Mouse (Mus musculus) heart, embryonic 13.5 days (tissue): ENCODE results near the gene Trio. TPM values are rescaled to one million over a fixed set of nuclear protein-coding genes. Genes with fewer than 3 reads are reported as not detected.
A peak's percentile ranks its signal among the peaks of the same experiment; 100 is the strongest.

Source experiments
- ATAC-seq: fragments of 200-750 bp; cut with Nextera tagmentation; 2 replicates; pipeline ENCODE4 v1.8.0; 2017; ENCODE audit warnings: moderate TSS enrichment; ENCODE audit not compliant: insufficient number of reproducible peaks, low FRiP score, low TSS enrichment; ENCODE audit errors: extremely low read depth
- H3K27ac ChIP-seq: fragments of 300-500 bp; sonication (generic); replicated peaks from 2 replicates; pipeline ENCODE4 v1.5.1; 2015; ENCODE audit warnings: moderate library complexity, mild to moderate bottlenecking, inconsistent platforms
- H3K27me3 ChIP-seq: fragments of 300-500 bp; sonication (generic); replicated peaks from 2 replicates; pipeline ENCODE4 v1.6.1; 2015; ENCODE audit warnings: mild to moderate bottlenecking, inconsistent platforms
- H3K36me3 ChIP-seq: fragments of 300-500 bp; sonication (generic); 2 replicates; pipeline ENCODE4 v1.6.1; 2015; ENCODE audit warnings: mild to moderate bottlenecking, inconsistent platforms
- H3K4me1 ChIP-seq: fragments of 300-500 bp; sonication (generic); 2 replicates; pipeline ENCODE4 v1.6.1; 2015; ENCODE audit warnings: inconsistent platforms
- H3K4me2 ChIP-seq: fragments of 300-500 bp; sonication (generic); 2 replicates; pipeline ENCODE4 v1.6.1; 2015; ENCODE audit warnings: inconsistent platforms, mild to moderate bottlenecking, moderate library complexity
- H3K4me3 ChIP-seq: fragments of 300-500 bp; sonication (generic); 2 replicates; pipeline ENCODE4 v1.5.1; 2015; ENCODE audit warnings: moderate library complexity, mild to moderate bottlenecking, inconsistent platforms
- H3K9ac ChIP-seq: fragments of 300-500 bp; sonication (generic); 2 replicates; pipeline ENCODE4 v1.6.1; 2015; ENCODE audit warnings: inconsistent platforms, mild to moderate bottlenecking, moderate library complexity
- H3K9me3 ChIP-seq: fragments of 300-500 bp; sonication (generic); 2 replicates; pipeline ENCODE4 v1.6.1; 2016; ENCODE audit warnings: inconsistent platforms
- WGBS: fragments of 180-500 bp; shearing (Covaris S2); methylation state at CpG from one replicate; pipeline ENCODE4 v1.1.7; 2015; ENCODE audit warnings: mixed read lengths; 5-methylcytosine and 5-hydroxymethylcytosine counted together
- polyA plus RNA-seq: library from polyadenylated mRNA; unstranded; fragments of >200 nt; fragmentation: Nextera tagmentation; extraction: Ambion mirVana; gene quantifications from 2 replicates; pipeline ENCODE4 v1.2.1, GENCODE M21; 2015

Gene Trio
- polyA plus RNA-seq, 1 experiment from 2014 or later: 17.5 TPM

GRCm38 (mm10) chr15:27967128-27967876 is 58.3 kb downstream of the Trio start:
- no peak for ATAC-seq
- H3K36me3 ChIP-seq: no peaks in the 10 kb centered on the region
- no peak overlapping the region for H3K4me3 ChIP-seq
- peak overlapping the region; percentile 24; the same call in 1 of the 2 replicates for H3K9ac ChIP-seq
- H3K9me3 ChIP-seq: no peaks in the 10 kb centered on the region
- H3K27me3 ChIP-seq: no peaks in the 10 kb centered on the region
- H3K27ac ChIP-seq: no peak overlapping the region
- no peak overlapping the region for H3K4me2 ChIP-seq
- 63% methylated on average over 14 of the region's 14 CpGs for WGBS
- peaks cover 58% of the 10 kb centered on the region for H3K4me1 ChIP-seq

- no peak for ATAC-seq
- H3K9ac ChIP-seq: no peak overlapping the region
- WGBS: 43% methylated on average over 6 of the region's 6 CpGs
- H3K4me3 ChIP-seq: no peak overlapping the region
- no peaks in the 10 kb centered on the region for H3K9me3 ChIP-seq
- peaks cover 79% of the 10 kb centered on the region for H3K4me1 ChIP-seq
- no peak overlapping the region for H3K27ac ChIP-seq
- no peak overlapping the region for H3K4me2 ChIP-seq
- no peaks in the 10 kb centered on the region for H3K36me3 ChIP-seq
- no peaks in the 10 kb centered on the region for H3K27me3 ChIP-seq
Measured at GRCm38 (mm10) chr15:27964877-27965276, 60.8 kb downstream of the Trio start.

GRCm38 (mm10) chr15:27963506-27963905 is 62.1 kb downstream of the Trio start:
- Histone ChIP-seq H3K9ac (no peak overlapping the region), H3K4me2 (no peak overlapping the region), H3K36me3 (no peaks in the 10 kb centered on the region), H3K27me3 (no peaks in the 10 kb centered on the region), H3K27ac (no peak overlapping the region), H3K9me3 (no peaks in the 10 kb centered on the region), H3K4me1 (peaks cover 91% of the 10 kb centered on the region), H3K4me3 (no peak overlapping the region)
- 75% methylated on average over 2 of the region's 2 CpGs for whole genome bisulfite sequencing
- ATAC-seq: no peak

DNA sequence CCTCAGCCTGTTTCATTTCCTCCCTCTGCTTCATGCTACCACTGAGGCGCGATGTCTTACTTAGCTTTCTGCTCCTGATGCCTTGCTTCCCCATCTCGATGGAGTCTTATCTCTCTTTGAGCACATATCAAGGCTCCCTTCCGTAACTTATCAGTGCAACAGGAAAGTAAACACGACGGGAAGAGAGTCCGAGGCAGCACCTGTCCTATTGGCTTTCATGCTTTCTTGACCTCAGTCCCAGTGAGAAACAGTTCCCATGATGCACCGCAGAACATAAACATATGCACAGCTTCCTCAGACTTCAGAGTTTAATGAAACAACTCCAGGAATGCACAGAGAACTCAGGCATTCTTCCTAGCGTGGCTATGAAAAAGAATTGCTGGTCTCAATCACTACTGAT is 65.0 kb downstream of the Trio start:
- no peaks in the 10 kb centered on the region for H3K9me3 ChIP-seq
- 0 out of 2 replicates have a peak overlapping the region, but pooled peaks have one; percentile 6 for H3K9ac ChIP-seq
- no peak overlapping the region for H3K4me3 ChIP-seq
- no peak for ATAC-seq
- H3K27ac ChIP-seq: no peak overlapping the region
- H3K27me3 ChIP-seq: no peaks in the 10 kb centered on the region
- peak overlapping the region; percentile 23 for H3K4me2 ChIP-seq
- no peaks in the 10 kb centered on the region for H3K36me3 ChIP-seq
- peaks cover 89% of the 10 kb centered on the region for H3K4me1 ChIP-seq
- WGBS: 23% methylated on average over 9 of the region's 9 CpGs

GRCm38 (mm10) chr15:27957867-27958266 is 67.8 kb downstream of the Trio start:
- Histone ChIP-seq H3K9ac (no peak overlapping the region; the same call in 1 of the 2 replicates), H3K9me3 (no peaks in the 10 kb centered on the region), H3K36me3 (no peaks in the 10 kb centered on the region), H3K4me2 (no peak overlapping the region), H3K4me1 (peaks cover 89% of the 10 kb centered on the region), H3K27ac (0 out of 2 replicates have a peak overlapping the region, but pooled peaks have one; percentile 21), H3K4me3 (no peak overlapping the region), H3K27me3 (no peaks in the 10 kb centered on the region)
- 67% methylated on average over 9 of the region's 9 CpGs for WGBS
- no peak for ATAC-seq

DNA sequence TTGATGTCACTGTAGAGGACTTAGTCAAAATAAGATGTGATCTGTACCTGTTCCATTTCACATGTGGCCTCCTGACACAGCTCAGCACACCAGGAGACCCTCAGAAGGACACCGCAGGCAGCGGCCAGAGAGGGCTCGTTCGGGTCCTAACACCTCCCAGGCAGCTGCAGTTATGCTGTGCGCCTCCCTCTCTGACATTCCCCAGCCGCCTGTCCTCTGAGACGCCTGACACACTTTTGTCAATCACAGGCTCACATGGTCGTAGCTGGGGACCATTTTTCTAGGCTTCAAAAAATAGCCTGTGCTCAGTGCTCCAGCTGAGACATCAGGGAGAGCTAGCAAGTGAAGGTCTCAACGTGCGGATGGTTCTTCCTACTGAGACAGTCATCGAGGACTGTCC is 70.0 kb downstream of the Trio start:
- H3K4me1 ChIP-seq: peaks cover 77% of the 10 kb centered on the region
- no peaks in the 10 kb centered on the region for H3K36me3 ChIP-seq
- no peaks in the 10 kb centered on the region for H3K27me3 ChIP-seq
- no peak overlapping the region; the same call in 1 of the 2 replicates for H3K27ac ChIP-seq
- no peaks in the 10 kb centered on the region for H3K9me3 ChIP-seq
- WGBS: 30% methylated on average over 11 of the region's 11 CpGs
- no peak overlapping the region for H3K4me3 ChIP-seq
- H3K9ac ChIP-seq: peak overlapping the region; percentile 34; the same call in 1 of the 2 replicates
- no peak for ATAC-seq
- H3K4me2 ChIP-seq: peak overlapping the region; percentile 12; the same call in 1 of the 2 replicates

- Histone ChIP-seq H3K27ac (no peak overlapping the region), H3K27me3 (no peaks in the 10 kb centered on the region), H3K4me2 (no peak overlapping the region), H3K9me3 (no peaks in the 10 kb centered on the region), H3K9ac (no peak overlapping the region), H3K4me1 (peaks cover 68% of the 10 kb centered on the region), H3K36me3 (no peaks in the 10 kb centered on the region), H3K4me3 (no peak overlapping the region)
- ATAC-seq: no peak
- 81% methylated on average over 5 of the region's 5 CpGs for WGBS
Measured at GRCm38 (mm10) chr15:27954356-27954755, 71.3 kb downstream of the Trio start.

DNA sequence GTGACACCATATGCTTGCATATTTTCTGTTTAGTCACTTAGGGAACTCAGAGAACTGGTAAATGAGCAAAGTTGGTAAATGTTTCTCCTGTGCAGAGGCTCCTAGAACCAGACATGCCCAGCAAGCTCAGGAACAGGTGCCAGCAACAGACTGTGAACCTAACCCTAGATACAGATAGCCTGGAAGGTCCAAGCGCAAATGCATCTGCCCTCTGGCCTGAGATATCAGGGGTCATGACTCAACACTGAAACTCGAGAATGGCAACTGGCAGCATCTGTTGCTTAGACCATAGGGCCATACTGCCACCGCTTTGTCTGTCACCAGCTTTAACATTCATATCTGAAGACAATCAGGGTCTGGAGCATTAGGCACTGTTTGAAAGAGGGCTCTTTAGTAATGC is 72.1 kb downstream of the Trio start:
- Histone ChIP-seq H3K27ac (no peak overlapping the region), H3K4me2 (no peak overlapping the region), H3K4me1 (peaks cover 62% of the 10 kb centered on the region), H3K4me3 (no peak overlapping the region), H3K9me3 (no peaks in the 10 kb centered on the region), H3K27me3 (no peaks in the 10 kb centered on the region), H3K36me3 (no peaks in the 10 kb centered on the region), H3K9ac (no peak overlapping the region)
- WGBS: 39% methylated on average over 3 of the region's 3 CpGs
- no peak for ATAC-seq

DNA sequence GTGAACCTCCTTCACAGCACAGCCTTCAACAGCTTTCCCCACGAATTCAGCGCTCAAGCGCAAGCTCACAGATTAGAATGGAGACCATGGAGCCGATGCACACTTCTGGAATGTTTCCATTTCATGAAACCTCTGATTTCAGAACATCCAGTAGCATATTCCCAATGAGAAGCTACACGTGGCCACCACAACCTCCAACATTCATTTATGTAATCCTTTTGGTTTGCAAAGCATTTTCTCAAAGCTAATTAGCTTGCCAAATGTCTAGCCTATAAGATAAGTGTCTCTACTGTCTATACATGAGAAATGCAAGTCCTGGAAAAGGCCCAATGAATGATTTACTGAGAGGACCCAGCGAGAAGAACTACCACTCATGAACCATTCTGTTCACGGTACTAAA is 74.5 kb downstream of the Trio start:
- no peak for ATAC-seq
- no peaks in the 10 kb centered on the region for H3K27me3 ChIP-seq
- H3K4me1 ChIP-seq: peaks cover 54% of the 10 kb centered on the region
- no peak overlapping the region for H3K4me2 ChIP-seq
- H3K9ac ChIP-seq: no peak overlapping the region
- no peak overlapping the region for H3K27ac ChIP-seq
- no peaks in the 10 kb centered on the region for H3K9me3 ChIP-seq
- no peak overlapping the region for H3K4me3 ChIP-seq
- WGBS: 76% methylated on average over 7 of the region's 7 CpGs
- no peaks in the 10 kb centered on the region for H3K36me3 ChIP-seq

DNA sequence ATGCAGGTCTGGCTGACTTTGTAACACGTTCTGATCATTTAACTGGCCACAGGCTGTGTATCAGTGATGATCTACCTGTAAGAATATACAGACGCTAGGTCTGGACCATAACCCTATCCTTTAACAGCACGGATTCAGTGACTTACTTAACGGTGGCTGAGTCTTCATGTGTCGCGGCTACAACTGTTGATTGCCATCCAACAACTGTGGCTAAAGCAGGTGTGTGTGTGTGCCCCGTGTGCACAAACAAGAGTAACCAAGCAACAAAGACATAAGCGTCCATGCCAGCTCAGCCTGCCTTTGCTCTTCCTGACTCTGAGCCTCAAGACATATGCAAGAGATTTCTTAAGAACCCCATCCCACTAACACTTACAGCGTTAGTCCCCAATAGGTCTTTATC is 76.5 kb downstream of the Trio start:
- ATAC-seq: no peak
- 88% methylated on average over 9 of the region's 9 CpGs for WGBS

DNA sequence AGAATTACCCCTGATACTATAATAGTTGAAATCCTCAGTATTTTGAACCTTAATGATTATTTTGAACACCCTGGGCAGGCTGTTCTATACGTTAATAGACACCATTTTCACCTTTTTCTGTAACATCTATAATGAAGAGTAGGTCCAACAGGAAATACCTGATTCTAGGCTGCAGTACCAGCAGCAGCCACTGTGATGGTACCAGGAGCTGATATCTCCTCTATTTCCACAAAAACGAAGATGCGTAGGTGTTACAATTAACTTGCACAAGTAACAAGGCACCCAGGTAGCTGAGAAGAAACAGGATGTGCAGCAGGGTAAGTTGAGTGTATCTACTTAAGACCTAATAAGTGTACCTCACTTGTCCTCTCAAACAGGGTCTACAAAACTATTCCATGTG is 77.8 kb downstream of the Trio start:
- WGBS: 85% methylated on average over 3 of the region's 3 CpGs
- no peak for ATAC-seq
- peaks cover 54% of the 10 kb centered on the region for H3K4me1 ChIP-seq

More for the DNA sequence above, 76.5 kb downstream of the Trio start:
- Histone ChIP-seq H3K9me3 (no peaks in the 10 kb centered on the region), H3K9ac (no peak overlapping the region), H3K36me3 (no peaks in the 10 kb centered on the region), H3K4me3 (no peak overlapping the region), H3K27me3 (no peaks in the 10 kb centered on the region), H3K27ac (no peak overlapping the region), H3K4me1 (peaks cover 54% of the 10 kb centered on the region), H3K4me2 (no peak overlapping the region)

GRCm38 (mm10) chr15:27945570-27945969 is 80.1 kb downstream of the Trio start:
- peaks cover 72% of the 10 kb centered on the region for H3K4me1 ChIP-seq
- no peaks in the 10 kb centered on the region for H3K27me3 ChIP-seq
- H3K9me3 ChIP-seq: no peaks in the 10 kb centered on the region
- WGBS: 66% methylated on average over 9 of the region's 9 CpGs
- no peak overlapping the region for H3K4me2 ChIP-seq
- H3K27ac ChIP-seq: no peak overlapping the region
- no peak overlapping the region for H3K4me3 ChIP-seq
- ATAC-seq: no peak
- H3K36me3 ChIP-seq: no peaks in the 10 kb centered on the region
- no peak overlapping the region for H3K9ac ChIP-seq

More for the DNA sequence above, 77.8 kb downstream of the Trio start:
- H3K9me3 ChIP-seq: no peaks in the 10 kb centered on the region
- H3K36me3 ChIP-seq: no peaks in the 10 kb centered on the region
- H3K4me3 ChIP-seq: no peak overlapping the region
- no peak overlapping the region for H3K4me2 ChIP-seq
- no peaks in the 10 kb centered on the region for H3K27me3 ChIP-seq
- H3K9ac ChIP-seq: no peak overlapping the region
- H3K27ac ChIP-seq: no peak overlapping the region
